Mouse (Mus musculus) embryo, embryonic 11 days (tissue): ENCODE measurements at regions not wholly inside any gene's neighbourhood (a gene's known extent, or its start where the extent isn't known, plus 50 kb on each side); places are given as distances from the start of the nearest gene placed in this dataset.

Experiments
- DNase-seq: peaks from one replicate; pipeline ENCODE4 v3.0.0-alpha.2; 2015

- DNase-seq = peak; percentile 67
These were observed 413.5 kb upstream of the Frg1 start for GRCm38 (mm10) chr8:41830407-41830806.

- peak; percentile 72 for DNase-seq
These were observed 408.1 kb upstream of the Frg1 start for GRCm38 (mm10) chr8:41824928-41825327.

- no peak for DNase-seq
These were observed 406.2 kb upstream of the Frg1 start for GRCm38 (mm10) chr8:41823041-41823440.

GRCm38 (mm10) chr8:41821676-41822075 lies 404.8 kb upstream of the Frg1 start:
- no peak for DNase-seq

GRCm38 (mm10) chr8:41820605-41821395 lies 403.9 kb upstream of the Frg1 start:
- DNase-seq = no peak

- peak; percentile 18 for DNase-seq
These were observed 401.7 kb upstream of the Frg1 start for GRCm38 (mm10) chr8:41818577-41818976.

DNA sequence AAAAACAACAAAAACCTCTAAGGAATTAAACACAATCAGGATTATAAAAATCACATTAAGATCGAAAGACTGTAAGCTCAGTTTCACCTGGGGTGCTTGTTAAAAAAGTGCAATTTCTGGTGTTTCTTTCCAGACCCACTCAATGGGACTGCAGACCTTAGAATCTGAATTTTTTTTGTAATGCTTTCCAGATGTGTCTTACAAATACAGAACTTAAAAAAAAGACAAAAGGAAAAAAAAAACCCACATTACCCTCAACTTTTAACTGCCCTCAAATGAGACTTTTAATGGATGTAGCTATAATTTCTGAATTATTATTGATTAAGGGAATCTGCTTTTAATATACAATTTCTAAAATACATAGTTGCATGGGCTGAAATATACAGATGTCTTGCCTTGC lies 401.2 kb upstream of the Frg1 start:
- DNase-seq = peak; percentile 47

DNA sequence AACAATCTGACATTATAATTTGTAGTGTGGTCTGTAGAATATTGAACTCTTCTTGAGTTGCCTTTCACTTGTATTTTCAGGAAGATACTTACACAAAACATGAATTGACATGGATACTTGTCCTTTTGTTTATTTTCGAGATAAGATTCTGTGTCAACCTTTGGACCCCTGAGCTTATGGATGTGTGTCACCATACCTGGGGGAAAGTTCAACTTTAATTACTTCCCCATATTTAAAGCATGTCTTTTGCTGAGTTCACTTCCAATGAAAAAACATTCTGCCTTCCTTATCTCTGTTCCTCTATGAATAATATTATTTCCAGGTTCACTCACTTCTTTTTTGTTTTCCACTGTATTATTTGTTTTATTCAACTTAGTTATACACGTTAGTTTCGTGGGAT lies 398.4 kb upstream of the Frg1 start:
- DNase-seq = no peak

DNA sequence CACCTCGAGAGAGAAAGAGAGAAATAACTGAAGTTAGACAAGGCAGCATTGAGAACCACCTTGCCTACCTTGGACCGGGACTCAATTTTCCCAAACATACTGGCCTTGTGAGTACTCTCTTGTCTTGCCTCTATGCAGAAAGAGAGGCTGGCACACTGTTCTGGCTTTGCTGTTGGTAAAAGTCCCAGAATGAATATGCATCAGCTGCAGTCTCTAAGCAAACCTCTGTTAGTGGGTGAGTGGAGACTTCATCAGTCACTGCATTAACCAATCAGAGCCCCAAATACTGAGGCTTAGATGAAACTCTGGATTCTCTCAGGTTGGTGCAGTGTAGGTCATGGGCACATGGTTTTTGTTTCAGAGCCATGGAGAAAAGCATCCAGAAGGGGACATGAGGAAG lies 378.8 kb upstream of the Frg1 start:
- no peak for DNase-seq

DNA sequence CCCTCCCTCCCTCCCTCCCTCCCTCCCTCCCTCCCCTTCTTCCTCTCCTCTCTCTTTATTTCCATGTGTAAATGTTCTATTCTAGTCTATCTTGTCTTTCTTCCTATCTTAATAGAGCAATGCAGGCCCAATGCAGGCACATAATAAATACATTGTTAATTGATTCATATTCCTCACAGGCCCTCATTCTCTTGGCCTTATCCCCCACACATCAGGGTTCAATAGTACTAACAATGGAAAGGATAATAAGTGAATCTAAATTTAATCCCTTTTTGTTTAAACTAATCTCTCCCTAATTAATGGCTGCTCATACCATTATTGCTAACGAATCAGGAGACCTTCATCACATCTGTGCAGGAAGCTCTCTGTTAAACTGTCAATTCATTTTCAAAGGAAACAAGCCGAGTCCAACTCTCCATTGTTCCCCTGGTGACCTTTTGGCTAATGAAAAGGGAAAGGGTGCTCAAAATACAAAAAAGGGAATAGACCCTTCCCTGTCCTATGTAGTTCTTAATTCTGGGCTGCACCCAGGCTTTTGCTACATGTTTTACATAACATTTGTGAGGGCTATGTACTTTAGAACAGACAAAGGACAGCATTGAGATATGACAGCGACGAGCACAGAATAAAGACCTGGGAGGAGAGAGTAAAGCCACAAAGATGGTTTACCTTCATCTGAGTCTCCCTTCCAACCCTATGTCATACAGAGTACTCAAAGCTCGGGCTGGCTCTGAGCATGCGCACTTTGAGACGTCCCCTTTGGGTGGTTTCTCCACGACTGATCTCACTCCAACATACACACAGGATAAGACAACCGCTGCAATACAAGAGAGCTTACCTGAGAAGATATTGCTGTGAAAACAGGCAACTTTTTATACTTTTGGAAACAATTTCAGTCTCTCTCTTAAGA lies 370.3 kb upstream of the Frg1 start:
- peak; percentile 6 for DNase-seq

- no peak for DNase-seq
These were observed 369.1 kb upstream of the Frg1 start for GRCm38 (mm10) chr8:41785977-41786376.

- no peak for DNase-seq
These were observed 366.0 kb upstream of the Frg1 start for GRCm38 (mm10) chr8:41782837-41783236.

GRCm38 (mm10) chr8:41779459-41779858 lies 362.6 kb upstream of the Frg1 start:
- no peak for DNase-seq

GRCm38 (mm10) chr8:41771729-41772128 lies 354.9 kb upstream of the Frg1 start:
- DNase-seq = no peak

DNA sequence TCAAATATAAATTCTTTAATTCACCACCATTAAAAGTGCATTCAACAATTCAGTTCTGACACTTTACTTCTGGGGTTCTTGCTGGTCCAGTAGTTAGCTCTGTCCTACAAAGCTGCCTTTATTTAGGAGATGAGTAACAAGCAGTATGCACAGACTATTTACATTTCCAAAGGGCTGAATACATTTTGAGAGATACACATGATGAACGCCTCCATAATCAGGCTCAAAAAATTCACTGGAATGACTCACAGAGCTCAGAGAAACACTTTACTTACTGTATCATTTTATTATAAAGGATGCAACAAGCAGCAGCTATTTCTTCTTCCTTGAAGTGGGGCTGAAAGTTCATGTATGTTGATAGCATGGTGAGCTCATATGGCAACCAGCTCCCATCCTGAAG lies 336.6 kb upstream of the Frg1 start:
- no peak for DNase-seq

- no peak for DNase-seq
These were observed 335.8 kb upstream of the Frg1 start for GRCm38 (mm10) chr8:41752641-41753040.

- DNase-seq = no peak
These were observed 330.1 kb upstream of the Frg1 start for GRCm38 (mm10) chr8:41747024-41747423.

DNA sequence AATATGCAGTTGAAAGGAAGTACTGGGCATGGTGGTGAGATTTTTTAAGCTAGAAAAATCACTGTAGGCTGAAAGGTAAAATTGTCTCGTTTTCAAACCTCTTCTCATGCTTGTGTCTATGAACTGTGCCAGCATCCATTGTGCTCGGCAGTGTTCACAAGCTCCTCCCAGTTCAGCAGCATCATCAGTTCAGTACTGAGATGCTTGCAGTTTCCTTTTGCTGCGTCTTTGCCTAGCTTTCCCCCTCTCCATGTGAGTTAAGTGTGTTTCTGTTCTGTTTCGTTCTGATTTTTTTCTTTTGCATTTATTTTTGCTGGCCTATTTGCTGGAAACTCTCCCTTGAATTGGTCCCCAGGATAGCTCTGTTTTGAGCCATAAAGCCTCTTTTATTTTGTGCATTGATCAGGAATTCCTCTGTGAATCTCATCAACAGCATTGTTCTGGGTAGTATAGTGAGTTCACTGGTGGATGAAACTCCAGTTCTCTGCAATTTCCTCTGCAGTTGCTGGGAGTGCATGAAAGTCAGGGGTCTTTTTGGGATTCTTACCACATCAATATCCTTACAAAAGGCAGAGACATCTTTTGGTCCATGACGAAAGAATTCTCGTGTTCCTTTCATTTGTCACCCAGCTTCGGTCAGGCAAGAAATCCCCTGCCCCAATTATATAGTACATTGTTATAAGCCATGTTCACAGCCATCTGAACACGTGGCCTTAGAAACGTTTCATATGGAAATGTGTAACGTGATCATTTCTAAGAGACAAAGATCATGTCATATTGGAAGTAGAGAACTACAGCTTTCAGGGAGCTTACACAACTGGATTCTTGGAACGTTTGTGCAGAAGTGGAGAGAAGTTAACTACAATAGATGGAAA lies 326.2 kb upstream of the Frg1 start:
- peak; percentile 19 for DNase-seq

GRCm38 (mm10) chr8:41717002-41717401 lies 300.1 kb upstream of the Frg1 start:
- no peak for DNase-seq

DNA sequence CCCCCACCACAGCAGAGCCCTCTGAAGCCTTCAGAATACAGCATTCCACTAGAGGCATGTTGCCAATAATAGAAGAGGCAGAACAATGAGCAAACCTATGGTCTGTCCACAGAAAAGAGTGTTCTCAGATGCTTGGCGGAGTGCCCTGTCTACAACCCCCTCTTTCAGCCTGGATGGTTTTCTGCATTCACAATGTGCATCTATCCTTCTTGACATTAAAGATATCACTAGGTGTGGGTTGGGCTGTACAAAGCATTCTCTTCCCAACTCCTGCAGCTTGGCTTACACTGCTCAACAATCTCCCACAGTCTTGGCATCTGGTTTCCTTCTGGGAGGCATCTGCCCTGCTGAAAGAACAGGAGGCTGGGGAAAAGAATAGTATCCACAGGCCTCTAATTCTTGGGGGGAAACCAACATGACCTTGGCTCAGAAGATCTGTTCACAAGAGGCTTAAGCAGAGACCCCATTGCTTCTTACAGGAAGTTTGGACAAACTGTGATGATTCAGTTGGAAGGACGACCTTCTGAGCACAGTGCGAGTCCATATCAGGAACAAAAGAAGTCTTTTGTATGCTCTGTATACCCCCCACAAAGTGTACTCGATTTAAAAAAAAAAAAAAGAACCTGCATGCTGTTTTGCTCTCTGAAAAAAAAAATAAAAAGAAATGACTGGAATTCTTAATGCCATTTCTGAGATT lies 296.9 kb upstream of the Frg1 start:
- DNase-seq = peak; percentile 14

DNA sequence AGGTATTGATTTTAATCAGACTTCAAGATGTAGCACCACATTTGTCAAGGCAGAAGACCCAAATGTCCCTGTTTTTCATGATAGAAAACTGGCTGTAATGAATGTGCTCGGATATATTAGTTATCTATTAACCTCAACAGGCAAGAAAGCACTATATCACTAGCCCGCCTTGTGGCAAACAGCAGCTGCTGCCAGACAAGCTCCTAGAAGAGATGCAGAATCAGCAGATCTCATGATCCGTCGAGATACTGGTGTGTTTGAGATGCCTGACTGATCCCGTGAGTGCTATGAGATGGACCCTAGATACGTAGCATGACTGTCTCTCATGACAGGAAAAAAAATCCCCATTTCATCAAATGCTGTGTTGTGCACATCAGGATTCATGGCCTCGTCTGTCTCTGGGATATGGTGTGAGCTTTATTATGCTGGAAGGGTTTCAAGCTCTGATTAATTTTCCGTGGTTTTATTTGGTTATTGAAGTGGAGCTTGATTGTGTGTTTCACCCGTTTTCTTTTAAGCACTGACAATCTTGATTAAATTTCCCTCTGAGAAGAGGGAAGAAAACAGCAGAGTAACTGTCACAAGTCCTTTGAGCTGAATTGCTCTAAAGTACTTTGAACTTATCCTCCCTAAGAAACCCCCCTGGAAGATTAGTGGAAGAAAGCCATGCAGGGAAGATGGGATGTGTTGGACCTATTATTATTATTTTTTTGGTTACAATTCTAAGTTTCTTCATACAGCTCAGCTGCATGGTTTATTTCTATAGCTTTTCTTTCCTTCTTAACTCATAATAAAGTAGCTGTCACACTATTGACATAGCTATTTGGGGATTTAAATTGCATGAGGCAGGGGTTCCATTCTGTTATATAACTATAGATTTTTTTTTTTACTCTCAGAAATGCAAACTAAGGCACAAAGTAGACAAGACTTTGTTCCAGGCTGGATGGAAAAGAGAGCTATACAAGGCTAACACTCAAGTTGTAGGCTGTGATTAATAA lies 287.4 kb upstream of the Frg1 start:
- no peak for DNase-seq
